Mouse (Mus musculus) kidney, adult 8-10 months (tissue): Measurements from ENCODE around the gene Myh3.

Source experiments
- DNase-seq, 2 experiments: peaks; one replicate each; pipeline ENCODE4 v3.0.0; 2022

Myh3 gene

DNA sequence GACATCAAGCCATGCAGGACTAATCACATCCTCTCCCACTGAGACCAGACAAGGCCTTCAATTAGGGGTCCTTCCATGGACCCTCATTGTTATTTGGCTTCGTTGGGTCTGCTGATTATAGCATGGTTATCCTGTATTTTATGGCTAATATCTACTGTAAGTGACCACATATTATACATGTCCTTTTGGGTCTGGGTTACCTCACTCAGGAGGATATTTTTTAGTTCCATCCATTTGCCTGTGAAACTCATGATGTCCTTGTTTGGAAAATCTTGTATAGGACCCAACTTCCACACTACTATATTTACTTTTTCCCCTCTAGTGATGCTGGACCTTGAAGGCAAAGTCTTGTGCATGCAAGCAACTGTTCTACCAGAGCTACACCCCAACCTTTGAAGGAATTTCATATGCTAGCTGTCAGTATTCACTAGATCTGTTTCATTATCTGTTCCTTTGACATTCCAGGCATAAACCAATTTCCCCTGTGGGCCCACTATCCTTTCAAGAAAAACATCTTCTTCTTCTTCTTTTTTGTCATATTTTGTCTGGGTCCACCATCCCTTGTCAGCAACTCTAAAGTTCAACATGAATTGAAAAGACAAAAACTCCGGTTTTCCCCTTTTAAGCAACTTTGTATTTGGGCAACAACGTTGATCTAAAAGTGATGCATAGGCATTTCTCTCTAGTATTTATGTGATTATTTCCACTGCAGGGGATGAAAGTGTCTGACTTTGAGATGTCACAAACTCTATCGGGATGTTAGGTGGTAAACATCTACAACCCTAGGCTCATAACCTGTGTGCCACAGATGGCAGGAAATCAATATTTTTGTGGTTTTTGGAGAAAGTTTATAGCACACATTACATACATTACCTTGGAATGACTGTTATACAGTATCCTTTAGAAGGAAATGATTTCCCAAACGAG, 67.6 kb downstream of the Myh3 start:
- DNase-seq, result no peak

DNA sequence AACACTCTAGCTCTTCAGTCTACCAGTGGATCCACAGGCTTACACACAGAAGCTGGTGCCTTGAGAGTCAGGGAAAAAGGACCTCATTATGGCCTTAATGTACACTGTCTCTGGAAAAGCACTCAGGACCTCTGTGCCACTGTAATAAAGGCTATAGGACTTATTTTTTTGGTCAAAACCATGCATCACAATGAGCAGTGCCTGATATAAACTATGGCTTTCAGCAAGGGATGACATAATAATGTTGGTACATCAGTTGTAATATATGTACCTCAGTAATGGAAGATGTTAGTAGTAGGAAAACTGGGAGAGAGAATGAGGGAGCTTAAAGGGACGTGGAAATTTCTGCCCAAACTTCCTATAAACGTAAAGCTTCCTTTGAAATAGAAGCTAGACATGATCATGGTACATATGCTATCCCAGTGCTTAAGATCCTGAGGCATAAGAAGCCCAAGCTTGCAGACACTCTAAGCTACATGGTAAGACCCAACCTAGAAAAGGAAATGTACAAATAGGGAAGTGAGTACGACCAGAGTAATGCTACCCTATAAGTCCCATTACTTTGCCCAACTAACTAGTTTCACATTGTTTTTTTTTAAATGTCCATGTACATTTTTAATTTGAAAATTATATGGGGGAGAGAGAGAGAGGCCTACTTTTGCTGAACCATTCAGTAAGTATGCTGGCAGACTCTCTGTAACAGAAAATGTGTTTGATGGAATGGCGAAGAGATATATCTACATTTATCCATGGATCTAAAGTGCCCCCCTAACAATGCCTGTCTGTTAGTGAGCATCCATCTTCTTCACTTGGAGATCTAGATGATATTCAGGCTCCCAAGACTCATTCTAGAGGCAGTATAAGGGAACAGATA, 68.5 kb downstream of the Myh3 start:
- no peak for DNase-seq

DNA sequence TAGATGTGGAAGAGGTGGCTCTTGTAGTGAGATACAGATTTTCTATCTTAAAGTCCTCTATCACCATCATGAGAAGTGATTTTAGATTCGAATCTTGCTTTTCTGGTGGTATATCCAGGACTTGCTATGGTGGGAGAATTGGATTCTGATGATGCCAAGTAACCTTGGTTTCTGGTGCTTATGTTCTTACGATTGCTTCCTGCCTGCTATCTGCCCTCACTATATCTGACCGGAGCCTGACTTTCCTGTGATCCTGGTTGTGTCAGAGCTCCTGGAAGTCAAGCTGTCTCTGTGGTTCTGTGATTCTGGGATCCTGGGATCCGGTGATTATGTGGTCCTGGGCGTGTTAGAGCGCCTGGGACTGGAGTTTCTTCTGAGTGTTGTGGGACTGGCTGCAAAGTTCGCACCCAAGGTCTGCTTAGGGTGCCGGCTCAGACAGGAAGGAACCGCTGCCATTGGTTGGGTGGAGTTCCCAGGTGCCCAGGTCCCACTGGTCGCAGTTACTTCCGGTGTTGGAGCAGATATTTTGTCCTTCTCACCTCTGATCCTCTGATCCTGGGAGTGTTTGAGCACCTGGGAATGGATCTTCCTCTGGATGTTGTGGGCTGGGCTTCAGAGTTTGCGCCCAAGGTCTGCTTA, 69.3 kb downstream of the Myh3 start:
- no peak for DNase-seq

DNA sequence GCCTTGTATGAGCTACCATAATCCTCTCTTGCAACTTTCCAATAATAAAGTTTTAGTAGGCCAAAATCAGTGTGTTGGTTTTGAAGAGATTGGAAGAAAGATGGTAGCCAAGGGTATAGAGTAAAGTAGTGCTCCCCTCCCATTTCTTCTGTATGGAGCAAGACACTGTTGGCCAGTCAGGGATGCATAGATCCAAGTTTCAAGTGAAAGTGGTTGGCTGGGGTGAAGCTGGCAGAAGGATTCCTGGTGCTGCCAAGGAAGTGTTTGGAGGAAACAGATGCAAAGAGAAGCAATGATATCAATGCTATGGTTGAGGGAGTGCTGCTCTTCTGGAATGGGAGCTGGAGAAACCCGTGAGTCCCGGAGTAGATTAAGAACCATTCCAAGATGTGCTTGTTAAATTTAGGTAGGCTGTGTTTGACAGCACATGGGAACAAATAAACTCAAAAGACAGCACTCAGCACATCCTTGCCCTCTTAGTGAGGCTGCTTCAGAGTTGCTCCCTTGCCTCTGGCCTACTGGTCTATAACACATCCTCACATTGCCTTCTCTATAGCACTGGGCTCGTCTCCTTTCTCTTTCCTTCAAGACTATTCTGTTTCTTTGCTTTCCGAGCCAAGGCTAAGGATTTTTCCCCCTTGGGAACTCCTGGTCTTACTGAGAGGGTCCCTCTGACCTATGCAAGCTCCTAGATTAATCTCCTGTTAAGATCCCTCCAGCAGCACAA, 70.3 kb downstream of the Myh3 start:
- no peak for DNase-seq

DNA sequence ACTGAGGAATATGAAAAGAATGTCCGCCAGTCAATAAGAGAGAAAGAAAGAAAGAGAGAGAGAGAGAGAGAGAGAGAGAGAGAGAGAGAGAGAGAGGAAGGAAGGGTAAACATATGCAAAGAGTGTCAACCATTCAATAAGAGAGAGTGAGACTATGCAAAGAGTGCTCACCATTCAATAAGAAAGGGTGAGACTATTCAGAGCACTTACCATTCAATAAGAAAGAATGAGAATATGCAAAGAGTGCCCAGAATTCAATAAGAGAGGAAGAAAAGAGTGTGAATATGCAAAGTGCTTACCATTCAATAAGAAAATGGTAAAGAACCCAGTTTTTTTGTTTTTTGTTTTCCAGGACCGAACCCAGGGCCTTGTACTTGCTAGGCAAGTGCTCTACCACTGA, 72.1 kb downstream of the Myh3 start:
- no peak for DNase-seq

DNA sequence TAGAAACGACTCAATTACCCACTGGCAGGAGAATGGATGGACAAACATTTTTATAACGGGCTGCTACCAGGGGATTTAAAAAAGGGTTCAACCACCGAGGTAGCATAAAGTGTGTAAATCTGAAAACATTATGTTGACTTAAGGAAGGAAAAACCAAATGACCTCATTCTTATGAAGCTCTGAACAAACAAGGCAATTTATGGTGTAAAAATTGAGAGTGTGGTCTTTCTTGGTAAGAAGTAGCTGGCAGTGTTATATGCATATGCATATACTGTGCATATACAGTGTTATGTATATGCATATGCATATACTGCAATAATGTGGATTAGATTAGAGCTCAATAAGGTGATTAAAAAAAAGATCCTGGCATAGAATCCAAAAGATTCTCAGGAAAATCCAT, 73.1 kb downstream of the Myh3 start:
- no peak for DNase-seq
